Mouse (Mus musculus) adipocyte (in vitro differentiated cells): ENCODE data around the gene Itgav.

Source experiments
- DNase-seq: peaks from one replicate; pipeline ENCODE4 v3.0.0-alpha.2; 2016; ENCODE audit warnings: low spot score

Itgav gene

DNA sequence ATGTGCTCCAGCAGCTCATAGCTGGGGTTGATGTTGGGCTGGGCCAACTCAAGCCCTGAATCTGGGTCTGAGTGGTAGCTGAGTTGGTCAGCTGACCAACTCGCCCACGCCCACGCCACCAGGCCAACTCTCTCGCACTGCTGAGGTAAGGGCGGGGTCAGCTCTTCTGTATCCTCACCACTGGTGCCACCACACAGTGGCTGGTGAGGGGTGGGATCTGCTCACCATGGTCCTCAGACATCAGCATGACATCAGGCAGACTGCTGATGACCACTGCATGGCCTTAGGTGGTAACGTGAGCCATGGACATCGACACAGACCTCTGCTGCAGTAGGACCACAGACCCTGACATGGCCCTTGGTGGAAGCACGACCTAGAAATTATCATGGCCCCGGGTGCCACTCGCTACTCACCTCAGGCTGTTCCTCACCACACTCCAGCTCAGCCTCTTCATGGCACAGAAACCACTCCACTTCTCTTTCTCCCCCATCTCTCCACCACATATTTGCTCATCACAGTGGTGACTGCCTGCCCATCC lies 24.5 kb downstream of the Itgav start:
- no peak for DNase-seq

DNA sequence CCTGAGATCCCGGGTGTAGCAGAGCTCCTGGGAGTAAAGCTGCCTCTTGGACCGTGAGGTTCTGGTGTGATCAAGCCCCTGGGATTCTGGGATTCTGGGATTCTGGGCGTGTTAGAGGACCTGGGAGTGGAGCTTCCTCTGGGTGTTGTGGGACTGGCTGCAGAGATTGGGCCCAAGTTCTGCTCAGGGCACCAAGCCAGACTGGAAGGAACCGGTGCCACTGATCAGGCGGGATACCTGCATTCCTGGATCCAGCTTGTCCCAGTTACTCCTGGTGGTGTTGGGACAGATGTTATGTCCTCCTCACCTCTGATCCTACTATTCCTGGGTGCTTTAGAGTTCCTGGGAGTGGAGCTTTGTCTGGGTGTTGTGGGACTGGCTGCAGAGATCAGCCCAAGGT lies 28.8 kb downstream of the Itgav start:
- no peak for DNase-seq

DNA sequence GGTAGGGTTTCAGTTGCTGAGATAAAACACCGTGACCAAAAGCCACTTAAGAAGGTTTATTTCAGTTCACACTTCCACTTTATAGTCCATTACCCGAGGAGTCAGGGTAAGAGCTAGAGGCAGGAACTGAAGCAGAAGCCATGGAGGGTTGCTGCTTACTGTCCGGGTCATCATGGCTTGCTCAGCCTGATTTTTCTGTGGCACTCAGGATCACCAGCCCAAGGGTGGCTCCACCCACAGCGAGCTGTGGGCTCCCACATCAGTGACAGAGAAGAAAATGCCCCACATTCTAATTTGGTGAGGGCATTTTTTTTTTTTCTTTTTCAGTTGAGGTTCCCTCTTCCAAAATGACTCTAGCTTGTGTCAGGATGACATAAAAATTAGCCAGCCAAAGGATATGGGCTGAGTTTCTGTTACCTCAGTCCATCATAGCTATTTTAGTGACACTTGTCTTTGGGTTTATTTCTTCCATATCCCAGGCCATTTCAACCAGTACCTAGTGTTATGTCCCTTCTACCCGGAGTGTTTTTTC lies 30.2 kb downstream of the Itgav start:
- DNase-seq, result no peak

DNA sequence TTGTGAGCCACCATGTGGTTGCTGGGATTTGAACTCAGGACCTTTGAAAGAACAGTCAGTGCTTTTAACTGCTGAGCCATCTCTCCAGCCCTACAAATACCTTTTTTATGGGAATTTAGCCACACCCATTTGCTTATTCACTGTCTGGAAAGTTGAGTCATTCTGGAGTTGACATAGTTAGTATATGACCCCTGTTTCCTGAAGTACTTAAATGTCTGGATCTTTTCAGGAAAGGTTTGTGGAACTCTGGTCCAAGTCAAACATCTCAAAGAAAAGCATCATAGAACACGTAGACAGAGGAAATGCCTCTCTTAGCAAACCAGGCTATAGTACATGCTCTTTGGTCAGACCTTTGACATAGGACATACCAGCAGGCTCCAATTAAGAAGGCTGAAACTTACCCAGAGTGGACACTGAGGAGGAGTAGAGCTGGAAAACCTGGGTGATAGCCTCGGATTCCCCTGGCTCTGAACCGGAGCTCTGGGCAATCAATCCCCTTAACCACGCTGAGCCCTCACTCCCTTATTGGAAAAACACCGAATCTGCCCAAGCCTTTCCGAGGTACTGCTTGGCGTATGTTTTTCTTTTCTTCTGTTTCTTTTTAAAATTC lies 34.5 kb downstream of the Itgav start:
- no peak for DNase-seq

DNA sequence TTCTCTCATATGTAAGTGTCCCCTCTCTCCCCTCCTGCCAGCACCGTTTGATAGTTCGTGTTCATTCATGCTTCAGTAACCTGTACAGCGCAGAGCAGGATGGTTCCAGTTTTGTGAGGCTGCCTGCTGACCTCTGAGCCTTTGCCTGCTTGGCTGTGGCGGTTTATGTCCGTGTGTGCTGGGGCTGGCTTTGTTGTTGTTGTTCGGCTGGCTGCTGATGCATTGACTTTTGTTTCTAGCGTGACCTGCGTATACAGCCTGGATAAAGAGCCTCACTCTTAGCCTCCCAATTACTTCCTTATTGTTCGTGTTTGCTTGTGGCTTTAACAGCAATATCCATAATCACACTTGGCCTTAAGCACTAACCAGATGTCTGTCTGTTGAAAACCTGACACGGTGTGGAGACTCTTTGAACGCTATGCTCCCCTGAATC lies 35.0 kb downstream of the Itgav start:
- no peak for DNase-seq

DNA sequence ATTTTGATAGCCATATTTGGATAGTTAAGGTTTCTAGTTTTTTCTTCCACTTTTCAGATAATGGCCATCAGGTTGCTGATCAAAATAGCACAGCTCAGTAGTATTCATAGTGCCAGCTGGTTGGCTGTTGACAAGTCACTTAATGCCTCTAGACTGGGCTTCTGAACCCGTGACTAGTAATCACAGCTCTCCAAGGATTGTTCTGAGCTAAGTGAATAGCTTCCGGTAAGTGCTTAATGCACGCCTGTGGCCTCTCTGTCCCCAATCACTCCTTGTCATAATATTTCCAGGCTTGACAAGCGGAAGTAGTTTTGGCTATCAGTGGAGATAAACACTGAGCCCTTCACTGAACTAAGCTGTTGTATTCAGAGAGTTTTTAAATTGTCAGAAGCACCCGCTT lies 35.5 kb downstream of the Itgav start:
- DNase-seq, result no peak

- DNase-seq, result peak; percentile 67
These were observed 35.9 kb downstream of the Itgav start for GRCm38 (mm10) chr2:83760112-83760511.

- DNase-seq, result no peak
These were observed 37.3 kb downstream of the Itgav start for GRCm38 (mm10) chr2:83761506-83761905.

DNA sequence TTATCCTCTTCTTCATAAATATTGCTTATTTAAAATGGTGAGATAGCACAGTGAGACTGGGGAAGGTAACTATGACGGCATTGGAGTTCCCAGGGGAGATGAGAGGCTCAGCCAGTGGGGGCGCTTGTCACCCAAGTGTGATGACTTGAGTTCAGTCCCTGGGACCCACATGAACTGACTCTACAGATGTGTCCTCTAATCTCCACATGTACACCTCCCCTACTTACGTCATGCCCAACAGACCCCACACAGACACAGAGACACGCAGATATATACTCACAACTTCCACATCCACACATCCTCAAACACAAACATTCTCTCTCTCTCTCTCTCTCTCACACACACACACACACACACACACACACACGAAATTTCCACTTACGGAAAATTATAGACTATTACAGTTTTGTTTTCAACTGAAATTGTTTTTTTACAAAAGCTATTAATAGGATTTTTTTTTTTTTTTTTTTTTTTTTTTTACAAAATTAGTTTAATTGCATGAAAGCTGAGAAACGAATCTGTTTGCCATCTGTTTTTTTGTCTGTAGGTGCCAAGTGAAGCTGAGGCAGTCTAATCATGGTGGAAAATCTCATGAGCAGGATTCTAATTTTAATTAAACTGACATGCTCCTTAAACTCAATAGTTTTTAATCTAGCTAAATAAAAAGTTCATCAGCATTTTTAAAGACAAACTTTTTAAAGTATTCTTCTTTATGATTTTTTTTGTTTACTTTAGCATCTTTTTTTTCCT lies 38.1 kb downstream of the Itgav start:
- DNase-seq, result no peak

GRCm38 (mm10) chr2:83766058-83766457 lies 41.9 kb downstream of the Itgav start:
- DNase-seq, result no peak

GRCm38 (mm10) chr2:83766878-83767277 lies 42.7 kb downstream of the Itgav start:
- no peak for DNase-seq

DNA sequence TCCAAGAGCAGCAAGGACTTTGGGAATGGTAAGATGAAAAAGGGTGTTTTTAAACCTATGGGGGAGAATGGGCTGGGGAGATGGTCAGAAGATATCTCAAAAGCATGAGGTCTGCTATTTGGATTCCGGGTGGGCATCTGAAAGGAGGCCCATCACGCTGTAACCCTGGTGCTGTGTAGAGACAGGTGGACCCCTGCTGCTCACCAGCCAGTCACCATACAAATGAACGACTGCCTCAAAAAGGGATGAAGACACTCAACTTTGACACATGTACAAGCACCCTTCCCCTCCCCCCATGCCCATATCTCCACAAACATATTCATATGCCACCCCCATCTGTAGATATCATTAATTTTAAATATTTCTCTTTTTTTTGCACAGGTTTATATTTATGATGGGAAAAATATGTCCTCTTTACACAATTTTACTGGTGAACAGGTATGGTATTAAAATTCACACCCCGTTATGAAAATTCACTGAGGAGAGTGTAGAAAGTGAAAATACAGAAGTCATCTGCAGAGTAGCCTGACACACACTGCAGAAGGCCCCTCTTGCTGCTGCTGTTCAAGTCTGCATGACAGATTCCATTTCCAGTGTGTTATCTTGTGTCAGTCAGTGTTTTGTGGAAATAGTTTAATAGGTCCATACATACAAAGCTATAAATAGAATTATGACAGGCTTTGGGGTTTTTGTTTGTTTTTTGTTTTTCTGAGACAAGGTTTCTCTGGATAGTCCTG lies 44.3 kb downstream of the Itgav start:
- no peak for DNase-seq

GRCm38 (mm10) chr2:83771155-83771812 lies 47.1 kb downstream of the Itgav start:
- DNase-seq, result peak; percentile 87

DNA sequence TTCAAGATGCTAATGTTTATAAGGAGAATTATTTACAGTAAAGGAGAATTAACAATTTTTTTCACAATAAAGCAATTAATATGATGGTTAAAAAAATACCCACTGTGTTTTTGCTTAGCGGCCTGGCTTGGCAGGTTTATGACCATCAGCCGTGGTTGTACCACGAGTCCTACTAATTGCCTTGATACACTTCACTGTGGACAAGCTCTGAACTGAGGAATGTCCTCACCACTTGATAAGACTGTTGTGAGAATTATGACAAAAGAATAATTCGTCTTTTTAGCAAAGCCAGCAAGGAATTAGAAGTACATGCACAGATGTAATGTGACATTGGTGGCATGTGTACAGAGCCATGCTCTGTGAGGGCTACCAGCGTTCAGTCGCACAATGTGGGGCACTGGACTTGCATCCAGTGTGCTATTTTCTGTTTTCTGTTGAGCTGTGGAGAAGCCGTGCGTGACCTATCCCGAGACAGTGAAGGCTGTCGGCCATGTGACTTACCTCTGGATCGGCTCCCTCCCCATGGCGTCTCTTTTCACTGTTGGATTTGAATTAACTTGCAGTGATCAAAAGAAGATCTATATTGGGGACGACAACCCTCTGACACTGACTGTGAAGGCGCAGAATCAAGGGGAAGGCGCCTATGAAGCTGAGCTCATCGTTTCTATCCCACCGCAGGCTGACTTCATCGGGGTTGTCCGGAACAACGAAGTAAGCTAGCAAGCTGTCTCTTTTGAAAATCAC lies 67.3 kb downstream of the Itgav start:
- no peak for DNase-seq

GRCm38 (mm10) chr2:83792102-83792501 lies 67.9 kb downstream of the Itgav start:
- DNase-seq, result no peak

DNA sequence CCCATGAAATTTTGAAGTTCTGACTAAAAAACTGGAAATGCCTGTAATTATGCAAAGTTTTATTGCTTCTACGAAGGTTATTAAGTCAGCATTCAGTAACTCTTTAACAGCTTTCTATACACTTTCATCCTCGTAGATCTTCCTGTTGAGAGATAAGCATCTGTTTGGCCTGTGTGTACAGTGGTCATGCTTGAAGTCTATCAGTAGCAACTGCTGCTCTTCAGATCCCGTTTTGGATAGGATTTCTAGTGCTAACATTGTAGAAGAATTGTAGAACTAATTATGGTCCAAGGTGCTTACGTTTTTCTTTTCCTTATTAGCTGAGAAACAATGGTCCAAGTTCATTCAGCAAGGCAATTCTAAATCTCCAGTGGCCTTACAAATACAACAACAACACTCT lies 71.6 kb downstream of the Itgav start:
- DNase-seq, result no peak

GRCm38 (mm10) chr2:83797902-83798497 lies 73.8 kb downstream of the Itgav start:
- no peak for DNase-seq

DNA sequence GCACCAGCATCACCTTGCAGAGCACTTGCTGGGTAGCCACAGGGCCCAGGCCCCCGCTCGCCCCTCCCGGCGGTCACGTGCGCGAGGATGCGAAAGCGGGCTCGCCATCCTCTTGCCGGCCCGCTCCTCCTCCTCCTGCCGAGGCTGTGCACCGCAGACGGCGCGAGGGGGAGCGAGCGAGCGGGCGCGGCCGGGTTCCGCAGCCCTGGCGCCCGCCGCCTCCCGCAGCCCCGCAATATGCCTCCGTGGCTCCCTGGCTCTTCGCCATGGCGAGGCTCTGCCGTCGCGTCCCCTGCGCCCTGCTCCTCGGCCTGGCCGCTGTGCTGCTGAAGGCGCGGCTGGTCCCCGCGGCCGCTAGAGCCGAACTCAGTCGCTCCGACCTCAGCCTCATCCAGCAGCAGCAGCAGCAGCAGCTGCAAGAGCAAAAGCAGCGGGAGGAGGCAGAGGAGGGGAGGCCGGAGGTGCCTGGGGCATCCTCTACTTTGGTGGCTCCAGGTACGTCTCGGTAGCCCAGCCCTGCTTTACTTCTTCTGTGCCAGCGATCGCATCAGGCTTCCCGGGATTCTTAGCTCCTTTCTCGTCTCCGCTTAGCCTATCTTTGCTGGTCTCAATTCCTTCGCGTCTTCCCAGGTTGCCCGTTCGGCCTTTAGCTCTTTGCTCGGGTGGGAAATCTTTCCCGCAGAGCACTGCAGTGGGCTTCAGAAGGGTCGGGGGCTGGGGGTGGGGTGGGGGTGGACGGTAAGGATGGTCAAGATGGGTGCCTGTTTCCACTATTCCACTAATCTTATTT lies 88.5 kb downstream of the Itgav start, which contains the start of gene Fam171b:
Gene Fam171b (plus strand): TSS at position 154 of the 790 bp plus-strand sequence.
- peak; percentile 26 for DNase-seq

DNA sequence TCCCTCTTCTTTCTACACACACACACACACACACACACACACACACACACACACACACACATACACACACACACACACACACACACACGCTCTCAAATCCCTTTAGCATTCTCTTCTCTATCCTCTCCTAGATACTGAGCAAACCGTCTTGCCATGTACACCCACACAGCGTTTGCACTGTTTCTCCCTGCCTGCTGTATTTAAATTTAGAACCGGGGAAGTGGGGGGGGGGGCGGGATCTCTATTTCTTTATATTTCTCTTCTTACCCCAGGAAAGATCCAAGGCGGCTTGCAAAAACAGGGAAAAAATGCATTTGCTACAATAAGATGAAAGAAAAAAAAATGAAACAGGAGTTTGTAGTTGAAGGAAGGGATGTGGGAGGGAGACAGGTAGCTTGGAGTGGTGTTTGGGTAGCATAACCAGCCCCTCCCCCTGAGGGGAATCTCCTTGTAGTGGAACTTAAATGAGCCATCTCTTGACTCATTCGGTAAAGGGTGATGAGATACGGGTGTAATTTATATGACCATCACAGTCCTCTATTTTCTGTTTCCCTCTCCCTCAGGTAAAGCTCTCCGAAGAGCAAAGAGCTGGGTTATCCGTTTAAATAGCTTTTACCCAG lies 89.2 kb downstream of the Itgav start:
- DNase-seq, result no peak

GRCm38 (mm10) chr2:83814009-83814408 lies 89.8 kb downstream of the Itgav start:
- DNase-seq, result no peak
